Mouse (Mus musculus): ENCODE results near the gene Slc22a16.

The Slc22a16 gene

GRCm38 (mm10) chr10:40604706-40605394 is 34.7 kb downstream of the Slc22a16 start:
- DNase-seq (ENCODE audit: low spot score in 2 of 2), result no peak

- no peak for DNase-seq (ENCODE audit: low spot score in 2 of 2)
Measured at GRCm38 (mm10) chr10:40617973-40618372, 47.8 kb downstream of the Slc22a16 start.

GRCm38 (mm10) chr10:40619760-40620159 is 49.6 kb downstream of the Slc22a16 start:
- no peak for DNase-seq (ENCODE audit: low spot score in 2 of 2)

GRCm38 (mm10) chr10:40629140-40629539 is 59.0 kb downstream of the Slc22a16 start:
- DNase-seq (ENCODE audit: low spot score in 2 of 2), result peak; percentile 20 to 67

GRCm38 (mm10) chr10:40629656-40630311 is 59.6 kb downstream of the Slc22a16 start, which contains the start of gene Ddo:
Gene Ddo, plus strand, starts transcription at chr10:40630011.
- DNase-seq (ENCODE audit: low spot score in 2 of 2), result no peak

GRCm38 (mm10) chr10:40630457-40630856 is 60.3 kb downstream of the Slc22a16 start:
- no peak for DNase-seq (ENCODE audit: low spot score in 2 of 2)

- no peak for DNase-seq (ENCODE audit: low spot score in 2 of 2)
Measured at GRCm38 (mm10) chr10:40630961-40631360, 60.8 kb downstream of the Slc22a16 start.

GRCm38 (mm10) chr10:40632087-40632486 is 62.0 kb downstream of the Slc22a16 start:
- no peak for DNase-seq (ENCODE audit: low spot score in 2 of 2)

- DNase-seq (ENCODE audit: low spot score in 2 of 2), result no peak
Measured at GRCm38 (mm10) chr10:40637331-40637730, 67.2 kb downstream of the Slc22a16 start.

- no peak for DNase-seq (ENCODE audit: low spot score in 2 of 2)
Measured at GRCm38 (mm10) chr10:40638276-40638675, 68.1 kb downstream of the Slc22a16 start.

GRCm38 (mm10) chr10:40638823-40639819 is 69.0 kb downstream of the Slc22a16 start:
- no peak for DNase-seq (ENCODE audit: low spot score in 2 of 2)

GRCm38 (mm10) chr10:40640406-40640805 is 70.3 kb downstream of the Slc22a16 start:
- DNase-seq (ENCODE audit: low spot score in 2 of 2), result no peak

- no peak for DNase-seq (ENCODE audit: low spot score in 2 of 2)
Measured at GRCm38 (mm10) chr10:40641901-40642300, 71.8 kb downstream of the Slc22a16 start.

- DNase-seq (ENCODE audit: low spot score in 2 of 2), result no peak
Measured at GRCm38 (mm10) chr10:40643126-40643525, 73.0 kb downstream of the Slc22a16 start.

- DNase-seq (ENCODE audit: low spot score in 2 of 2), result no peak
Measured at GRCm38 (mm10) chr10:40644456-40644855, 74.3 kb downstream of the Slc22a16 start.

- no peak for DNase-seq (ENCODE audit: low spot score in 2 of 2)
Measured at GRCm38 (mm10) chr10:40645346-40645745, 75.2 kb downstream of the Slc22a16 start.

- DNase-seq (ENCODE audit: low spot score in 2 of 2), result no peak
Measured at GRCm38 (mm10) chr10:40648776-40649175, 78.6 kb downstream of the Slc22a16 start.

- no peak for DNase-seq (ENCODE audit: low spot score in 2 of 2)
Measured at GRCm38 (mm10) chr10:40649634-40650033, 79.5 kb downstream of the Slc22a16 start.

- DNase-seq (ENCODE audit: low spot score in 2 of 2), result no peak
Measured at GRCm38 (mm10) chr10:40651676-40652075, 81.5 kb downstream of the Slc22a16 start.

All from spleen, postnatal 10 days (tissue).